Mouse (Mus musculus): ENCODE data around the gene Ezr.

- TF ChIP-seq GATA1 (IDR thresholded peaks at IDR 0.05; ENCODE audit: low read length): no peak
- TF ChIP-seq TAL1 (IDR thresholded peaks at IDR 0.05; ENCODE audit: low read length): no peak
Observed at GRCm38 (mm10) chr17:6794160-6794751, 11.7 kb upstream of the Ezr start.
